Mouse (Mus musculus): ENCODE measurements around the gene Olfr520.
"Not testable (repeated sequence)": the region's sequence is repeated elsewhere in the genome, so short reads cannot be mapped to it uniquely, and the experiment has no call there.

Olfr520 gene

GRCm38 (mm10) chr7:99729973-99730372, at the start of gene Olfr520:
Olfr520 (plus strand) TSS chr7:99730273.
- DNase-seq (ENCODE audit: low spot score), result no peak

GRCm38 (mm10) chr7:99680771-99681170, 49.3 kb upstream of the Olfr520 start:
- no peak for DNase-seq (ENCODE audit: low spot score)

- DNase-seq (ENCODE audit: low spot score), result no peak
Observed at GRCm38 (mm10) chr7:99684086-99684485, 46.0 kb upstream of the Olfr520 start.

GRCm38 (mm10) chr7:99690819-99691218, 39.3 kb upstream of the Olfr520 start:
- no peak for DNase-seq (ENCODE audit: low spot score)

GRCm38 (mm10) chr7:99692396-99692795, 37.7 kb upstream of the Olfr520 start:
- no peak for DNase-seq (ENCODE audit: low spot score)

- no peak for DNase-seq (ENCODE audit: low spot score)
Observed at GRCm38 (mm10) chr7:99693387-99693786, 36.7 kb upstream of the Olfr520 start.

- DNase-seq (ENCODE audit: low spot score), result no peak
Observed at GRCm38 (mm10) chr7:99693976-99694375, 36.1 kb upstream of the Olfr520 start.

- not testable (repeated sequence) for DNase-seq (ENCODE audit: low spot score)
Observed at GRCm38 (mm10) chr7:99694424-99694823, 35.6 kb upstream of the Olfr520 start.

GRCm38 (mm10) chr7:99695471-99696057, 34.5 kb upstream of the Olfr520 start:
- DNase-seq (ENCODE audit: low spot score), result no peak

- DNase-seq (ENCODE audit: low spot score), result no peak
Observed at GRCm38 (mm10) chr7:99698576-99698975, 31.5 kb upstream of the Olfr520 start.

- no peak for DNase-seq (ENCODE audit: low spot score)
Observed at GRCm38 (mm10) chr7:99699106-99699505, 31.0 kb upstream of the Olfr520 start.

GRCm38 (mm10) chr7:99699709-99700151, 30.3 kb upstream of the Olfr520 start:
- DNase-seq (ENCODE audit: low spot score), result no peak

GRCm38 (mm10) chr7:99700641-99701040, 29.4 kb upstream of the Olfr520 start:
- no peak for DNase-seq (ENCODE audit: low spot score)

- no peak for DNase-seq (ENCODE audit: low spot score)
Observed at GRCm38 (mm10) chr7:99702201-99702600, 27.9 kb upstream of the Olfr520 start.

GRCm38 (mm10) chr7:99704736-99705519, 25.1 kb upstream of the Olfr520 start:
- no peak for DNase-seq (ENCODE audit: low spot score)

- no peak for DNase-seq (ENCODE audit: low spot score)
Observed at GRCm38 (mm10) chr7:99706341-99707037, 23.6 kb upstream of the Olfr520 start.

- DNase-seq (ENCODE audit: low spot score), result no peak
Observed at GRCm38 (mm10) chr7:99707038-99707595, 23.0 kb upstream of the Olfr520 start.

- DNase-seq (ENCODE audit: low spot score), result no peak
Observed at GRCm38 (mm10) chr7:99707671-99708070, 22.4 kb upstream of the Olfr520 start.

GRCm38 (mm10) chr7:99708301-99708721, 21.8 kb upstream of the Olfr520 start:
- peak; percentile 78 for DNase-seq (ENCODE audit: low spot score)

- no peak for DNase-seq (ENCODE audit: low spot score)
Observed at GRCm38 (mm10) chr7:99708750-99709149, 21.3 kb upstream of the Olfr520 start.

- DNase-seq (ENCODE audit: low spot score), result no peak
Observed at GRCm38 (mm10) chr7:99709992-99710391, 20.1 kb upstream of the Olfr520 start.

GRCm38 (mm10) chr7:99710476-99710875, 19.6 kb upstream of the Olfr520 start:
- no peak for DNase-seq (ENCODE audit: low spot score)

GRCm38 (mm10) chr7:99711166-99711565, 18.9 kb upstream of the Olfr520 start, which contains the start of gene Slco2b1:
Slco2b1 (minus strand) TSS chr7:99711340.
- no peak for DNase-seq (ENCODE audit: low spot score)

All from layer of hippocampus, adult 9-10 months (tissue).